Mouse (Mus musculus): ENCODE measurements around the gene Rpl19. TPM values are rescaled to one million over a fixed set of nuclear protein-coding genes. Genes with fewer than 3 reads are reported as not detected.

The Rpl19 gene
- polyA plus RNA-seq, 1 experiment from 2014 or later, result 970 TPM

- no peaks in the 10 kb centered on the region for H3K9me3 ChIP-seq (ENCODE audit: control insufficient read depth, low read length)
- WGBS, result 75% methylated on average over 6 of the region's 6 CpGs
- H3K27ac ChIP-seq (ENCODE audit: low read depth, low read length), result no peak overlapping the region
- peaks cover 20% of the 10 kb centered on the region for H3K4me1 ChIP-seq (replicated peaks; ENCODE audit: control insufficient read depth, insufficient read depth, low read length)
- 0 out of 2 replicates have a peak, but pooled peaks cover 4% of the 10 kb centered on the region for H3K36me3 ChIP-seq (ENCODE audit: control insufficient read depth, insufficient read depth, low read length)
- H3K9ac ChIP-seq (ENCODE audit: low read depth, low read length), result no peak overlapping the region
- ATAC-seq (ENCODE audit: low FRiP score) (no peak), DNase-seq (ENCODE audit: low spot score) (no peak)
- no peak overlapping the region for H3K4me2 ChIP-seq (replicated peaks; ENCODE audit: low read depth, low read length)
- H3K27me3 ChIP-seq (ENCODE audit: control insufficient read depth, insufficient read depth, low read length), result no peaks in the 10 kb centered on the region
- H3K4me3 ChIP-seq (ENCODE audit: low read depth, low read length), result no peak overlapping the region
These were observed 8.3 kb upstream of the Rpl19 start for GRCm38 (mm10) chr11:98018222-98018621.

- no peak overlapping the region for H3K4me3 ChIP-seq (ENCODE audit: low read depth, low read length)
- 27% methylated on average over 10 of the region's 10 CpGs for WGBS
- ATAC-seq (ENCODE audit: low FRiP score), result no peak
- H3K4me2 ChIP-seq (replicated peaks; ENCODE audit: low read depth, low read length), result no peak overlapping the region
- DNase-seq (ENCODE audit: low spot score), result no peak
- H3K27ac ChIP-seq (ENCODE audit: low read depth, low read length), result peak overlapping the region; percentile 65; the same call in 1 of the 2 replicates
- H3K9ac ChIP-seq (ENCODE audit: low read depth, low read length), result peak overlapping the region; percentile 24; the same call in 1 of the 2 replicates
- H3K36me3 ChIP-seq (ENCODE audit: control insufficient read depth, insufficient read depth, low read length), result 0 out of 2 replicates have a peak, but pooled peaks cover 4% of the 10 kb centered on the region
- H3K9me3 ChIP-seq (ENCODE audit: control insufficient read depth, low read length), result no peaks in the 10 kb centered on the region
- H3K27me3 ChIP-seq (ENCODE audit: control insufficient read depth, insufficient read depth, low read length), result no peaks in the 10 kb centered on the region
- H3K4me1 ChIP-seq (replicated peaks; ENCODE audit: control insufficient read depth, insufficient read depth, low read length), result peaks cover 21% of the 10 kb centered on the region
These were observed 7.5 kb upstream of the Rpl19 start for GRCm38 (mm10) chr11:98018858-98019641.

GRCm38 (mm10) chr11:98019883-98020610 is 6.5 kb upstream of the Rpl19 start:
- no peak for ATAC-seq (ENCODE audit: low FRiP score)
- peaks cover 21% of the 10 kb centered on the region for H3K4me1 ChIP-seq (replicated peaks; ENCODE audit: control insufficient read depth, insufficient read depth, low read length)
- H3K27ac ChIP-seq (ENCODE audit: low read depth, low read length), result peak overlapping the region; percentile 65
- 0 out of 2 replicates have a peak, but pooled peaks cover 4% of the 10 kb centered on the region for H3K36me3 ChIP-seq (ENCODE audit: control insufficient read depth, insufficient read depth, low read length)
- 36% methylated on average over 8 of the region's 8 CpGs for WGBS
- H3K4me2 ChIP-seq (replicated peaks; ENCODE audit: low read depth, low read length), result peak overlapping the region; percentile 25
- no peaks in the 10 kb centered on the region for H3K9me3 ChIP-seq (ENCODE audit: control insufficient read depth, low read length)
- no peak overlapping the region; the same call in 1 of the 2 replicates for H3K4me3 ChIP-seq (ENCODE audit: low read depth, low read length)
- DNase-seq (ENCODE audit: low spot score), result no peak
- no peaks in the 10 kb centered on the region for H3K27me3 ChIP-seq (ENCODE audit: control insufficient read depth, insufficient read depth, low read length)
- peak overlapping the region; percentile 24; the same call in 1 of the 2 replicates for H3K9ac ChIP-seq (ENCODE audit: low read depth, low read length)

GRCm38 (mm10) chr11:98020710-98021109 is 5.8 kb upstream of the Rpl19 start:
- 81% methylated on average over 1 of the region's 1 CpGs for WGBS

GRCm38 (mm10) chr11:98021118-98021517 is 5.4 kb upstream of the Rpl19 start:
- no peak for ATAC-seq (ENCODE audit: low FRiP score)
- DNase-seq (ENCODE audit: low spot score), result no peak
- peak overlapping the region; percentile 92 for H3K4me2 ChIP-seq (replicated peaks; ENCODE audit: low read depth, low read length)
- H3K36me3 ChIP-seq (ENCODE audit: control insufficient read depth, insufficient read depth, low read length), result 0 out of 2 replicates have a peak, but pooled peaks cover 4% of the 10 kb centered on the region
- WGBS, result 53% methylated on average over 2 of the region's 2 CpGs
- H3K4me3 ChIP-seq (ENCODE audit: low read depth, low read length), result peak overlapping the region; percentile 85
- peaks cover 21% of the 10 kb centered on the region for H3K4me1 ChIP-seq (replicated peaks; ENCODE audit: control insufficient read depth, insufficient read depth, low read length)
- H3K9me3 ChIP-seq (ENCODE audit: control insufficient read depth, low read length), result no peaks in the 10 kb centered on the region
- peak overlapping the region; percentile 88; the same call in 1 of the 2 replicates for H3K9ac ChIP-seq (ENCODE audit: low read depth, low read length)
- no peaks in the 10 kb centered on the region for H3K27me3 ChIP-seq (ENCODE audit: control insufficient read depth, insufficient read depth, low read length)
- no peak overlapping the region for H3K27ac ChIP-seq (ENCODE audit: low read depth, low read length)

More at GRCm38 (mm10) chr11:98020710-98021109, 5.8 kb upstream of the Rpl19 start:
- Histone ChIP-seq H3K9ac (ENCODE audit: low read depth, low read length) (no peak overlapping the region), H3K4me3 (ENCODE audit: low read depth, low read length) (no peak overlapping the region), H3K27ac (ENCODE audit: low read depth, low read length) (no peak overlapping the region), H3K9me3 (ENCODE audit: control insufficient read depth, low read length) (no peaks in the 10 kb centered on the region), H3K4me1 (replicated peaks; ENCODE audit: control insufficient read depth, insufficient read depth, low read length) (peaks cover 21% of the 10 kb centered on the region), H3K27me3 (ENCODE audit: control insufficient read depth, insufficient read depth, low read length) (no peaks in the 10 kb centered on the region), H3K36me3 (ENCODE audit: control insufficient read depth, insufficient read depth, low read length) (0 out of 2 replicates have a peak, but pooled peaks cover 4% of the 10 kb centered on the region), H3K4me2 (replicated peaks; ENCODE audit: low read depth, low read length) (peak overlapping the region; percentile 25; the same call in 1 of the 2 replicates)
- DNase-seq (ENCODE audit: low spot score), result no peak
- no peak for ATAC-seq (ENCODE audit: low FRiP score)

- Histone ChIP-seq H3K27me3 (ENCODE audit: control insufficient read depth, insufficient read depth, low read length) (no peaks in the 10 kb centered on the region), H3K9ac (ENCODE audit: low read depth, low read length) (peak overlapping the region; percentile 88), H3K9me3 (ENCODE audit: control insufficient read depth, low read length) (no peaks in the 10 kb centered on the region), H3K4me2 (replicated peaks; ENCODE audit: low read depth, low read length) (peak overlapping the region; percentile 92), H3K4me1 (replicated peaks; ENCODE audit: control insufficient read depth, insufficient read depth, low read length) (peaks cover 21% of the 10 kb centered on the region), H3K27ac (ENCODE audit: low read depth, low read length) (peak overlapping the region; percentile 80), H3K36me3 (ENCODE audit: control insufficient read depth, insufficient read depth, low read length) (0 out of 2 replicates have a peak, but pooled peaks cover 4% of the 10 kb centered on the region), H3K4me3 (ENCODE audit: low read depth, low read length) (peak overlapping the region; percentile 85)
- ATAC-seq (ENCODE audit: low FRiP score), result peak; percentile 18
- no peak for DNase-seq (ENCODE audit: low spot score)
- WGBS, result 5% methylated on average over 31 of the region's 34 CpGs
These were observed 4.8 kb upstream of the Rpl19 start for GRCm38 (mm10) chr11:98021565-98022252.

- DNase-seq (ENCODE audit: low spot score) (no peak), ATAC-seq (ENCODE audit: low FRiP score) (no peak; the same call in 1 of the 2 replicates)
- Histone ChIP-seq H3K27ac (ENCODE audit: low read depth, low read length) (peak overlapping the region; percentile 80), H3K4me3 (ENCODE audit: low read depth, low read length) (peak overlapping the region; percentile 85), H3K27me3 (ENCODE audit: control insufficient read depth, insufficient read depth, low read length) (no peaks in the 10 kb centered on the region), H3K4me2 (replicated peaks; ENCODE audit: low read depth, low read length) (peak overlapping the region; percentile 92), H3K9me3 (ENCODE audit: control insufficient read depth, low read length) (no peaks in the 10 kb centered on the region), H3K9ac (ENCODE audit: low read depth, low read length) (peak overlapping the region; percentile 88), H3K4me1 (replicated peaks; ENCODE audit: control insufficient read depth, insufficient read depth, low read length) (peaks cover 21% of the 10 kb centered on the region), H3K36me3 (ENCODE audit: control insufficient read depth, insufficient read depth, low read length) (0 out of 2 replicates have a peak, but pooled peaks cover 3% of the 10 kb centered on the region)
- WGBS, result 0% methylated on average over 21 of the region's 23 CpGs
These were observed 4.3 kb upstream of the Rpl19 start for GRCm38 (mm10) chr11:98022253-98022554.
